ENCODE assay signal across 8 mouse cellular contexts in the genomic region with DNA sequence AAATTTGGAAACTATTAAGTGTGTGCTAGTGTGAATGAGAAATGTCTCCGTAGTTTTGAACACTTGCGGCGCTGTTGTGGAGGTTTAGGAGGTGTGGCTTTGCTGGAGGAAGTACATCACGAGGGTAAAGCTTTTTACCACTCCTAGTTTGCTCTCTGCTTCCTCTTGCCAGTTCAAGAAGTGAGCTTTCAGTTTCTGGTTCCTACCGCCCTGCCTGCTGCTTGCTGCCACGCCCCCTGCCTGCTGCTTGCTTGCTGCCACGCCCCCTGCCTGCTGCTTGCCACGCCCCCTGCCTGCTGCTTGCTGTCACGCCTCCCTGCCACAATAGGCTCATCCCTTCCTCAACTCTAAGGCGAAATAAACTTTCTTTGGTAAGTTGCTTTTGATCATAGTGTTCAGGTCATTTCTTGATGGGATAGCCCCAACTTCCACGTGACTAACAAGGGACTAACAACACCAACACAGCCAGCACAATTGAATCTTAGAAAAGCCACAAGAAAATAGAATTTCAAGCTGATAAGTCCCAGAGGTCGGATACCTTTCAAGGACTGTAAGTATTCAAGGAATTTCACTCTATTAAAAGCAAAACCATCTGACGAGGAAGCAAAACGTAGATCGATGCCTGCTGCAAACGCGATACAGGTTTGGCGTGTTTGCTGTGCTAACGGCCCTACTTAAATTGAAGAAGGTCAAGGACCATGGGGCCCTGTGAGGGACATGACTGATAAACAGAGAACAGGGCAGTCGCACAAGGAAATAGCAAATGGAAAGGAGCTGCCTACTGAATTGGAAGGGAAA. TPM values are rescaled to one million over a fixed set of nuclear protein-coding genes. Genes with fewer than 3 reads are reported as not detected.
A peak's percentile ranks its signal among the peaks of the same experiment; 100 is the strongest.
DNase-seq lines count a peak whose midpoint lies in the region; TF ChIP-seq lines count a peak whose summit lies in the region.

No protein-coding gene starts in this region.

- peaks cover 58% of the 10 kb centered on the region for H3K9me3 ChIP-seq in CH12.LX (replicated peaks; ENCODE audit: low read length)
- H3K9me3 ChIP-seq in megakaryocyte, embryonic 14.5 days, result peaks cover 33% of the 10 kb centered on the region

- H3K27me3 ChIP-seq in CH12.LX (replicated peaks), result no peaks in the 10 kb centered on the region
- no peaks in the 10 kb centered on the region for H3K27me3 ChIP-seq in megakaryocyte, embryonic 14.5 days (replicated peaks)

- H3K4me1 ChIP-seq in CH12.LX (ENCODE audit: control insufficient read depth in 1 of 2, insufficient read depth in 2 of 2), result no peaks in the 10 kb centered on the region
- peaks cover 3% of the 10 kb centered on the region; the same call in 1 of the 2 replicates for H3K4me1 ChIP-seq in megakaryocyte, embryonic 14.5 days

- peak; percentile 44 for DNase-seq in CH12.LX (ENCODE audit: extremely low read depth)
- peak; percentile 84 for DNase-seq in WW6 (ENCODE audit: low read depth, low spot score)
- peak; percentile 7 for DNase-seq in fat pad, adult 2 months (ENCODE audit: extremely low read depth, low read depth, low spot score)
- peak; percentile 74 to 78 for DNase-seq in heart, postnatal 10 days
- DNase-seq in kidney, postnatal 4 days, result peak; percentile 84 to 89
- peak; percentile 9 for DNase-seq in thymus, postnatal 25 days
- no peak for DNase-seq in T-cell, adult 2 months (ENCODE audit: low spot score)

- no peaks in the 10 kb centered on the region for H3K36me3 ChIP-seq in CH12.LX (replicated peaks in 1 of 2; ENCODE audit: control insufficient read depth in 1 of 2, insufficient read depth in 1 of 2, low read length in 1 of 2)
- no peaks in the 10 kb centered on the region for H3K36me3 ChIP-seq in megakaryocyte, embryonic 14.5 days (replicated peaks; ENCODE audit: low read length)

- TF ChIP-seq RAD21 in CH12.LX (IDR thresholded peaks at IDR 0.05; ENCODE audit: low read depth, low read length), result no peak

- no peak for TF ChIP-seq CTCF in CH12.LX (conservative IDR thresholded peaks at IDR 0.05 in 1 of 2, IDR thresholded peaks at IDR 0.05 in 1 of 2; ENCODE audit: low read depth in 2 of 2, low read length in 2 of 2)

- intact Hi-C loops in heart, postnatal 10 days (cut with DNase I), result no loop called here

- no peak for TF ChIP-seq POLR2A in CH12.LX (IDR thresholded peaks at IDR 0.05; ENCODE audit: low read depth, low read length)

- TF ChIP-seq EP300 in CH12.LX (IDR thresholded peaks at IDR 0.05; ENCODE audit: low read length), result no peak

- no peak overlapping the region for H3K4me2 ChIP-seq in CH12.LX (ENCODE audit: insufficient read depth, low read depth, poor library complexity, severe bottlenecking)

- H3K79me2 ChIP-seq in CH12.LX (replicated peaks; ENCODE audit: control insufficient read depth, extremely low read depth, insufficient read depth, poor library complexity, severe bottlenecking), result no peaks in the 10 kb centered on the region

- H3K27ac ChIP-seq in CH12.LX (ENCODE audit: insufficient read depth, low read depth), result no peak overlapping the region

- dilution Hi-C loops in CH12.LX (cut with MboI; ENCODE audit: extremely low pct_ligation_motif_present, extremely low pct_unique_long_range_greater_than_20kb, low sequenced_read_pairs), result no loop called here

- no peak overlapping the region for H3K9ac ChIP-seq in CH12.LX (ENCODE audit: insufficient read depth, low read depth)

- no peak overlapping the region for H3K4me3 ChIP-seq in CH12.LX (replicated peaks in 1 of 3; ENCODE audit: low read depth in 2 of 3, low read length in 2 of 3, poor library complexity in 1 of 3)
- peak overlapping the region; percentile 83 for H3K4me3 ChIP-seq in megakaryocyte, embryonic 14.5 days (replicated peaks)

- in situ Hi-C loops in CH12.LX (cut with MboI; ENCODE audit: low pct_ligation_motif_present, low pct_unique_long_range_greater_than_20kb, low sequenced_read_pairs), result no loop called here

TF ChIP-seq in CH12.LX, 34 proteins besides CTCF, POLR2A, EP300 and RAD21:
- TF ChIP-seq ZKSCAN1 (IDR thresholded peaks at IDR 0.05; ENCODE audit: borderline replicate concordance, low read depth, low read length) (no peak), ZNF384 (IDR thresholded peaks at IDR 0.05; ENCODE audit: low read depth, low read length) (no peak), ELF1 (IDR thresholded peaks at IDR 0.05; ENCODE audit: low read depth, low read length) (no peak), USF1 (IDR thresholded peaks at IDR 0.05; ENCODE audit: low read depth, low read length) (no peak), NRF1 (IDR thresholded peaks at IDR 0.05; ENCODE audit: low read depth, low read length) (no peak), MXI1 (IDR thresholded peaks at IDR 0.05; ENCODE audit: low read depth, low read length) (no peak), CHD1 (IDR thresholded peaks at IDR 0.05; ENCODE audit: low read depth, low read length) (no peak)

RNA-seq across cellular contexts. Expression of gene Mtus2, which starts 35.7 kb away (rescaled TPM):
- total RNA-seq in CH12.LX (2012; rRNA removed), result 0.13 TPM in 2 replicates
- total RNA-seq in CH12.LX (2014; rRNA removed), result 0.03 TPM in 1 of 2 replicates, not detected in the other
- 0.29 TPM in 1 of 2 replicates, not detected in the other for polyA plus RNA-seq in CH12.LX (2012; ENCODE audit: insufficient read length, low read depth)
- 100 to 1,000 TPM in 1 of 2 experiments, 10 to 100 TPM in 1; 88.3 to 114 TPM for total RNA-seq in heart, postnatal 10 days (2021)
- not detected in 2 replicates for polyA plus RNA-seq in megakaryocyte, embryonic 14.5 days (2012; ENCODE audit: insufficient read depth, low replicate concordance)

Comparison
In these comparisons a context has a peak if more than half of its experiments do, and no peak if none do; other contexts are left out.
1. RNA of gene Mtus2, which starts 35.7 kb away (total RNA-seq): 88.3 to 114 TPM in heart, postnatal 10 days; 0.03 to 0.13 TPM in CH12.LX; every median in the first group is over 10 times any median in the second.